Mouse (Mus musculus) heart, embryonic 13.5 days (tissue): ENCODE measurements around the gene Hyal3. TPM values are rescaled to one million over a fixed set of nuclear protein-coding genes. Genes with fewer than 3 reads are reported as not detected.
"Not testable (repeated sequence)": the region's sequence is repeated elsewhere in the genome, so short reads cannot be mapped to it uniquely, and the experiment has no call there.

Source experiments
- ATAC-seq: fragments of 200-750 bp; cut with Nextera tagmentation; 2 replicates; pipeline ENCODE4 v1.8.0; 2017; ENCODE audit warnings: moderate TSS enrichment; ENCODE audit not compliant: insufficient number of reproducible peaks, low FRiP score, low TSS enrichment; ENCODE audit errors: extremely low read depth
- H3K27ac ChIP-seq: fragments of 300-500 bp; sonication (generic); replicated peaks from 2 replicates; pipeline ENCODE4 v1.5.1; 2015; ENCODE audit warnings: moderate library complexity, mild to moderate bottlenecking, inconsistent platforms
- H3K27me3 ChIP-seq: fragments of 300-500 bp; sonication (generic); replicated peaks from 2 replicates; pipeline ENCODE4 v1.6.1; 2015; ENCODE audit warnings: mild to moderate bottlenecking, inconsistent platforms
- H3K36me3 ChIP-seq: fragments of 300-500 bp; sonication (generic); 2 replicates; pipeline ENCODE4 v1.6.1; 2015; ENCODE audit warnings: mild to moderate bottlenecking, inconsistent platforms
- H3K4me1 ChIP-seq: fragments of 300-500 bp; sonication (generic); 2 replicates; pipeline ENCODE4 v1.6.1; 2015; ENCODE audit warnings: inconsistent platforms
- H3K4me2 ChIP-seq: fragments of 300-500 bp; sonication (generic); 2 replicates; pipeline ENCODE4 v1.6.1; 2015; ENCODE audit warnings: inconsistent platforms, mild to moderate bottlenecking, moderate library complexity
- H3K4me3 ChIP-seq: fragments of 300-500 bp; sonication (generic); 2 replicates; pipeline ENCODE4 v1.5.1; 2015; ENCODE audit warnings: moderate library complexity, mild to moderate bottlenecking, inconsistent platforms
- H3K9ac ChIP-seq: fragments of 300-500 bp; sonication (generic); 2 replicates; pipeline ENCODE4 v1.6.1; 2015; ENCODE audit warnings: inconsistent platforms, mild to moderate bottlenecking, moderate library complexity
- H3K9me3 ChIP-seq: fragments of 300-500 bp; sonication (generic); 2 replicates; pipeline ENCODE4 v1.6.1; 2016; ENCODE audit warnings: inconsistent platforms
- WGBS: fragments of 180-500 bp; shearing (Covaris S2); methylation state at CpG from one replicate; pipeline ENCODE4 v1.1.7; 2015; ENCODE audit warnings: mixed read lengths; 5-methylcytosine and 5-hydroxymethylcytosine counted together
- polyA plus RNA-seq: library from polyadenylated mRNA; unstranded; fragments of >200 nt; fragmentation: Nextera tagmentation; extraction: Ambion mirVana; gene quantifications from 2 replicates; pipeline ENCODE4 v1.2.1, GENCODE M21; 2015

Gene Hyal3
- polyA plus RNA-seq, 1 experiment from 2014 or later = 0.68 TPM

- H3K9ac ChIP-seq = peak within 1 kb of the TSS; percentile 83
- 1% methylated on average over 62 of the region's 63 CpGs for WGBS
- peaks cover 46% of the 10 kb centered on the region for H3K27me3 ChIP-seq
- H3K4me2 ChIP-seq = peak within 1 kb of the TSS; percentile 96
- H3K9me3 ChIP-seq = no peaks in the 10 kb centered on the region
- H3K4me1 ChIP-seq = peaks cover 57% of the 10 kb centered on the region
- H3K4me3 ChIP-seq = peak within 1 kb of the TSS; percentile 58
- H3K36me3 ChIP-seq = no peaks in the 10 kb centered on the region
- H3K27ac ChIP-seq = peak within 1 kb of the TSS; percentile 51
- ATAC-seq = 0 out of 2 replicates have a peak, but pooled peaks have one; percentile 0
Measured at GRCm38 (mm10) chr9:107551117-107551889, 29.3 kb upstream of the Hyal3 start, which contains the start of gene Rassf1. Rassf1 (plus strand) TSS chr9:107551555.

GRCm38 (mm10) chr9:107551890-107552355, 28.7 kb upstream of the Hyal3 start:
- Histone ChIP-seq H3K36me3 (peaks cover 6% of the 10 kb centered on the region), H3K4me3 (peak overlapping the region; percentile 58), H3K4me1 (peaks cover 58% of the 10 kb centered on the region), H3K27ac (peak overlapping the region; percentile 51), H3K4me2 (peak overlapping the region; percentile 96), H3K9me3 (no peaks in the 10 kb centered on the region), H3K9ac (peak overlapping the region; percentile 83), H3K27me3 (peaks cover 46% of the 10 kb centered on the region)
- no peak for ATAC-seq
- 16% methylated on average over 8 of the region's 8 CpGs for WGBS

GRCm38 (mm10) chr9:107552690-107553393, 27.8 kb upstream of the Hyal3 start:
- Histone ChIP-seq H3K4me3 (peak overlapping the region; percentile 86), H3K4me1 (peaks cover 56% of the 10 kb centered on the region), H3K4me2 (peak overlapping the region; percentile 96), H3K36me3 (peaks cover 15% of the 10 kb centered on the region), H3K9ac (peak overlapping the region; percentile 88), H3K27me3 (peaks cover 41% of the 10 kb centered on the region), H3K27ac (no peak overlapping the region), H3K9me3 (no peaks in the 10 kb centered on the region)
- no peak for ATAC-seq
- 77% methylated on average over 5 of the region's 5 CpGs for WGBS

GRCm38 (mm10) chr9:107553541-107554318, 26.9 kb upstream of the Hyal3 start:
- H3K36me3 ChIP-seq = peaks cover 24% of the 10 kb centered on the region
- peak; percentile 17; the same call in 1 of the 2 replicates for ATAC-seq
- peak overlapping the region; percentile 99 for H3K27ac ChIP-seq
- peak overlapping the region; percentile 88 for H3K9ac ChIP-seq
- peaks cover 56% of the 10 kb centered on the region for H3K4me1 ChIP-seq
- 8% methylated on average over 37 of the region's 37 CpGs for WGBS
- peak overlapping the region; percentile 96 for H3K4me2 ChIP-seq
- no peaks in the 10 kb centered on the region for H3K9me3 ChIP-seq
- H3K27me3 ChIP-seq = peaks cover 32% of the 10 kb centered on the region
- H3K4me3 ChIP-seq = peak overlapping the region; percentile 86

- Histone ChIP-seq H3K4me3 (peak overlapping the region; percentile 86), H3K27ac (peak overlapping the region; percentile 99), H3K9me3 (no peaks in the 10 kb centered on the region), H3K4me1 (peaks cover 56% of the 10 kb centered on the region), H3K27me3 (peaks cover 25% of the 10 kb centered on the region), H3K9ac (peak overlapping the region; percentile 95), H3K36me3 (peaks cover 30% of the 10 kb centered on the region), H3K4me2 (peak overlapping the region; percentile 96)
- ATAC-seq = peak; percentile 88
- WGBS = under 1% methylated on average over 53 of the region's 53 CpGs
Measured at GRCm38 (mm10) chr9:107554319-107554825, 26.2 kb upstream of the Hyal3 start.

- H3K4me1 ChIP-seq = peaks cover 56% of the 10 kb centered on the region
- H3K27ac ChIP-seq = peak overlapping the region; percentile 99
- peak overlapping the region; percentile 86 for H3K4me3 ChIP-seq
- 0% methylated on average over 23 of the region's 23 CpGs for WGBS
- H3K27me3 ChIP-seq = peaks cover 19% of the 10 kb centered on the region
- H3K9ac ChIP-seq = peak overlapping the region; percentile 95
- H3K9me3 ChIP-seq = no peaks in the 10 kb centered on the region
- ATAC-seq = no peak
- H3K36me3 ChIP-seq = peaks cover 37% of the 10 kb centered on the region
- peak overlapping the region; percentile 96 for H3K4me2 ChIP-seq
Measured at GRCm38 (mm10) chr9:107555031-107555457, 25.6 kb upstream of the Hyal3 start.

GRCm38 (mm10) chr9:107555701-107556100, 24.9 kb upstream of the Hyal3 start:
- H3K36me3 ChIP-seq = peaks cover 44% of the 10 kb centered on the region
- H3K27me3 ChIP-seq = peaks cover 12% of the 10 kb centered on the region
- H3K9me3 ChIP-seq = no peaks in the 10 kb centered on the region
- H3K27ac ChIP-seq = peak overlapping the region; percentile 99
- no peak for ATAC-seq
- 20% methylated on average over 2 of the region's 2 CpGs for WGBS
- peak overlapping the region; percentile 86 for H3K4me3 ChIP-seq
- peak overlapping the region; percentile 95 for H3K9ac ChIP-seq
- peaks cover 54% of the 10 kb centered on the region for H3K4me1 ChIP-seq
- peak overlapping the region; percentile 96 for H3K4me2 ChIP-seq

GRCm38 (mm10) chr9:107556346-107556745, 24.3 kb upstream of the Hyal3 start:
- H3K4me3 ChIP-seq = peak overlapping the region; percentile 86
- peak overlapping the region; percentile 95 for H3K9ac ChIP-seq
- peaks cover 8% of the 10 kb centered on the region; the same call in 1 of the 2 replicates for H3K27me3 ChIP-seq
- H3K4me1 ChIP-seq = peaks cover 48% of the 10 kb centered on the region
- peak overlapping the region; percentile 96 for H3K4me2 ChIP-seq
- H3K27ac ChIP-seq = 0 out of 2 replicates have a peak overlapping the region, but pooled peaks have one; percentile 12
- WGBS = 52% methylated on average over 3 of the region's 3 CpGs
- peaks cover 50% of the 10 kb centered on the region for H3K36me3 ChIP-seq
- ATAC-seq = no peak
- H3K9me3 ChIP-seq = no peaks in the 10 kb centered on the region

- Histone ChIP-seq H3K4me3 (peak within 1 kb of the TSS; percentile 93), H3K4me1 (peaks cover 49% of the 10 kb centered on the region), H3K9me3 (no peaks in the 10 kb centered on the region), H3K4me2 (peak within 1 kb of the TSS; percentile 90), H3K27me3 (no peaks in the 10 kb centered on the region), H3K9ac (peak within 1 kb of the TSS; percentile 94), H3K36me3 (peaks cover 59% of the 10 kb centered on the region), H3K27ac (peak within 1 kb of the TSS; percentile 76)
- ATAC-seq = peak; percentile 92
- under 1% methylated on average over 43 of the region's 46 CpGs for WGBS
Measured at GRCm38 (mm10) chr9:107563029-107563581, 17.5 kb upstream of the Hyal3 start, which contains the start of gene Tusc2. Tusc2 (plus strand) TSS chr9:107563255.

- WGBS = 48% methylated on average over 5 of the region's 5 CpGs
- Histone ChIP-seq H3K9ac (peak overlapping the region; percentile 42; the same call in 1 of the 2 replicates), H3K4me1 (peaks cover 59% of the 10 kb centered on the region), H3K36me3 (peaks cover 39% of the 10 kb centered on the region), H3K27ac (peak overlapping the region; percentile 83), H3K4me2 (peak overlapping the region; percentile 81), H3K4me3 (peak overlapping the region; percentile 8; the same call in 1 of the 2 replicates)
- not testable (repeated sequence) for H3K27me3 ChIP-seq, H3K9me3 ChIP-seq, ATAC-seq
Measured at GRCm38 (mm10) chr9:107565556-107565955, 15.1 kb upstream of the Hyal3 start.
